Mouse (Mus musculus): ENCODE measurements at regions not wholly inside any gene's neighbourhood (a gene's known extent, or its start where the extent isn't known, plus 50 kb on each side); places are given as distances from the start of the nearest gene placed in this dataset.
A peak's percentile ranks its signal among the peaks of the same experiment; 100 is the strongest.

DNA sequence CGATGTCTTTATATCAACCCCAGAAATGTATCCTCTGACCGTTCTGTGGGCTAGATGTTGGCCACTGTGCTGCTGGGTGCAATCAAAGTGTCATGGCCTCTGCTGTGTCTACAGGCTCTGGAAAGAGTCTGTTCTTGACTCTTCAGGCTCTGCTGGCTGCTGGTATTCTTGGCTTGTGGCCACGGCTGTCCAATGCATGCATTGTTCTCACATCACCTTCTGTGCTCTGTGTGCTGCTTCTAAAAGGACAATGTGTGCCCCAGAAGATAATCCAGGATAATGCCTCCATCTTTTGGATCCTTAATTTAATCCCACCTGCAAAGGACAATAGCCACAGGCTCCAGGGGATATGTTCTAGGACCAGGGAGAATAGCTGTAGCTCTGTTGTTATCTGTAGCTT, 77.5 kb upstream of the Dapl1 start:
- peak; percentile 70 for DNase-seq

DNA sequence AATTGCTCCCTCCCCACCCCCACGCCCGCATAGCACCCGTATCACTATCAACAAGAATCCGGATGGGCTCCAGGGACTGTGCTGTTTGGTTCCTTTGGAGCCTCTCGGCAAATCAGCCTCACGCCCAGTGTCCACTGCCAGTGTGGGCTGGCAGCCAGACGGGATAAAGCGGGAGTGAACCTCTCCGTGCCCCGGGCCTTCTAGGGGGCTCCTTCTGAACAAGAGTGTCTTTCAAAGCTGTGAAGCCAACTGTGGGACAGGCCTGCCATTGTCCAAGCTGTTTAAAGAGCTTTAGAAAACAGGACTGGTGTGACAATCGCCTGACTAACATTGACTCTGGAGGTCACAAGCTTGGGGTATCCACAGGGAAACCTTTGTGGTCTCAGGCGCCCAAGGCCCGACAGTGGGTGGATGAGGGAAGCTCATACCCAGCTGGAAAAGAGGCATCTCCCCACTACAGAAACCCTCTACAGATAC, 76.9 kb upstream of the Dapl1 start:
- DNase-seq, result peak; percentile 79

DNA sequence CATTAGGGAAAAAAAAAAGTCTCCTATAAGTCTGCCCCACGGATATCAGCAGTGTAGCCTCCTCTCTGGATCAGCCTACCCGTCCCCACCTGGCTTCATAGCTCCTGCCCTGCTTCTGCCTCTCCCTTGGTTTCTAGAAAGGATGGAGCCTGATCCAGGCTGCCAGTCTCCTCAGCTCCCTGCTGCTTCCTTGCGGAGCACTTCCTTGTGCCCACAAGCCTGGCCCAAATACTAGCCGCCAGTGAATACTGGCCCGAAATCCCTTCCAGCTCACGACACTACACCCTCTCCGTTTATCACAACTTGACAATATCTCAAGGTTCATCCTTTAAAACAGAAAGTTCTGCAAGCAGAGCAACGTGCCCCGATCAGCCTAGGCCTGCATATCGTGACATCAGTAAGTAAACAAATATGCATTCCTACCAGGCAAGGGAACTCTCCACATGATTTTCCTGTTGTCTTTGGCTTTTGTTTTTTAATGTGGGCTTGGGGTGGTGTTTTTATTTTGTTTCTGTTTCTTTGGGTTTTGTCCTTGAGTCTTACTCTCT, 76.3 kb upstream of the Dapl1 start:
- peak; percentile 73 for DNase-seq

DNA sequence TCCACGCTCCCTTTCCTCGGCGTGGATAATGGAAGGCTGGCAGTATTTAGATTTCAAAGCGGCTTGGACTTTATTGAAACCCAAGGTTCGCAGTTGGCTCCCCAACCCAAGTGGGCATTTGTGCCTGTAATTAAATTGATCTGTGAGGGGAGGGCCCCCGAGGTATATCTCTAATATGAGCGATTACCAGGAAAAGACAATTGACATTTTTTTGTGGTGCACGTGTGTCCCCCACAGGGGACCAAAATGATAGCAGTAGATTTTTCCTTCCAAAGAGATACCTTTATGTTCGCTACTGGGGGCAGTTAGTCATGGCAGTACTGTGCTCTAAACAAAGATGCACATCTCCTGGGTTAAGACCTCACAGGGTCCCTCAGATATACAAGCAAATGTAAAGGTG, 69.8 kb upstream of the Dapl1 start:
- DNase-seq, result no peak

DNA sequence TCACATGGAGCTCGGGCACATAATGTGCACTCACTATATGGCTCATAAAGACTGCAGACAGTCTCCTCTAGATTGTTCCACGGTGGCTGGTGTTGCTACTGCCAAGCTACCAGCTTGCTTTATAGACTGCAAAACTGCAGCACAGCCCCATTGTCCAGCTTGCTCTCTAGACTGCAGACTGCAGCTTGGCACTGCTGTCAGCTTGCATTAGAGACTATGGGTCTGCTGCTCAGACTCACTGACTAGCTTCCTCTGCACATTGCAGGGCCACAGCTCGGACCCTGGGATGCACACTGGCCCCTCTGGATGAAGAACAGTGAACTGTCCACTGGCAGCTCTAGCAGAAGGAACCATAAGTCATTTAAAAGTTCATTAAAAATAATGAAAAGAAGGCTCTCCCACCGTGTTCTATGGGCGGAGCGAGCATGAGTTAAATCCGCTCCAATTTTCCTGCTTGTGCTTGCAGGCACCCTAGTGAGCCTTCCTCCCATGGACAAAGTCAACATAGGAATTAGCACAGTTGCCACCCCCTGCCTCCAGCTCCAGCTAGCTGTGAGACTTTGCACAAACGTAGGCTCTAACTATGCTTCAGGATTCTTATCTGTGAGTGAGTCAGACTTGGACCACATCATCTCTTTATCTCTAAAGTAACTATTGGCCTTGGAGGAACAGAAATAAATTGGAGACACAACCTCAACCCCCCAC, 67.8 kb upstream of the Dapl1 start:
- no peak for DNase-seq

DNA sequence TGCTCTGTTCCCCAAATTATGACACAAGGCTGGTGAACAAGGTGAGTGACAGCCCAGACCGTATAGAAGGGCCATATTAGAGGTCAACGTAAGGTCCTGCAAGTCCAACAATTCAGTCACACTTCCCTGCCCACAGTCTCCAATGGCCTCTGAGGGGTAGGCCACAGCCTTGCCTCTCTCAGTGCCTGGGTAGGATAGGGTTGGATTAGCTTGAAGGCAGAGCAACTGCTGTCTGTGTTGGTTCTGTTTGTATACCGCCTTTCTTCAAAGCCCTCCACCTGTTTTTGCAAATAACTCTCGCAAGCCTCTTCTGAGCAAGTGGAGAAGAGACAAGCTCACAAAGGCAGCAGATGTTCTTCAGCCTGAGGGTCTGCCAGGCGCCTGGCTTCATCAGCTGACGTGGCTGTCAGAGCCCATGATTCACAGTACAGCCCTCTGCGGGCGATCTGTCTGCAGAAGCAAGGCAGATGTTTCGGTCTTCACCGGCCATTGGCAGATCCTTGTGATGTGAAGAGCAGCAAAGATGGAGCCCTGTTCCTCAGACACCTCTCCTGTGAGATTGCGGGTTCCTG, 67.0 kb upstream of the Dapl1 start:
- DNase-seq, result no peak

DNA sequence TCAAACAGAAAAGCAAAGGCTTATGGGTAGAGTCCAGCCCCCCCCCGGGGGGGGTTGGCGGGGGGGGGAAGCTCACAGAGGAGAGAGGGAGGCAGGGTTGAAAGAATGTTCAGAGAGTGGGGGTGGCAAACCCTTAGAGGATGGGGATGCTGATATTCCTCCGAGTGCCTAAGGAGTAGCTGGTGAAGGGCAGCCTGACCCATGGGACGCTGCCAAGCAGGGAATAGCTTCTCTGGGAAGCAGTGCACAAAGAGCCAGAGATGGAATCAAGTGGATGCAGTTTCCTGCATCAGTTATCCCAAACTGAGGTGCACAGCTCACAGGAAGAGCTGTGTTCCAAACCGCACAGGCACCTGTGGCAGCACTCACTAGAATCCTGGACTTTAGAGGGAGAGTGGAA, 64.0 kb upstream of the Dapl1 start:
- no peak for DNase-seq

DNA sequence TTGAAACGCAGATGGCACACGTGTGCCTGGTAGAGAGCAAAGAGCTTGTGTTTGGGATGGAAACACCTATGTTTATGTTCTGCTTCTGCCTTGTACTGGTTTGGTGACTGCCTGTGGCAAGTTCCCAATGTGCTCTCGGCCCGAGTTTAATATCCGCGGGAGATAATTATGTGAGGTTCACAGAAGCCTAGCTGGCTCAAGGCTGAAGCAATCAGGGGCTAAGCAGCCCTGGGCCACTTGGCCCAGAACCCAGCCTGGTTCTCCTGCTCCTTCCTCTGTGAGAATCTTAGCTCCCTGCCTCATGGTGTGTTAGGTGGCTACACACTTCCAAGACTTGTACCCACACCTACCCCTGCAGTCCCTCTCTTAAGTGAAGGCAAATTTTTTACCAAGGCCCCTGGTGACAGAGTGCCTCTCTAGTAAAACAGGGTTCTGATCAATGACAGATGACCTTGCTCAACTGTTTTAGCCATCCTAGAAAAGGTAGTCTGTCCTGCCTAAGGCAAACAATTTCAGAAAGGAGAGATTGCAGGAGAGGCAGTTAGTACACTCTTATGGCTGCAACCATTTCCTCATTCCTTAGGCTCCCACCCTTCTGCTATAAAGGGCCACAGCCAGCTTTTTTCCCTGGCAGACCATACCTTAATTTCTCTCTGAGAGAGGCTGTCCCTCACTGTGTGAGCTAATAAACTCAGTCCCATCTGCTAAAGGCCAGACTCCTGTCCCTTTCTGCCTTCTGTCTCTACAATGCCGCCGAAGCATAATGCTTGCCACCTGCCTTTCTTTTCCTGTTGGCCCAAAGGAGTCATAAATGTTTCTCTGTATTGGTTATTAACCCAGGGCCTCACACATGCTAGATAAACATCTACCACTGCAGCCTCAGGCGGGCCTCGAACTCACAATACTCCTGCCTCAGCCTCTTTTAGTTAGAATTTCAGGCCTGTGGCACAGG, 61.9 kb upstream of the Dapl1 start:
- peak; percentile 89 for DNase-seq

DNA sequence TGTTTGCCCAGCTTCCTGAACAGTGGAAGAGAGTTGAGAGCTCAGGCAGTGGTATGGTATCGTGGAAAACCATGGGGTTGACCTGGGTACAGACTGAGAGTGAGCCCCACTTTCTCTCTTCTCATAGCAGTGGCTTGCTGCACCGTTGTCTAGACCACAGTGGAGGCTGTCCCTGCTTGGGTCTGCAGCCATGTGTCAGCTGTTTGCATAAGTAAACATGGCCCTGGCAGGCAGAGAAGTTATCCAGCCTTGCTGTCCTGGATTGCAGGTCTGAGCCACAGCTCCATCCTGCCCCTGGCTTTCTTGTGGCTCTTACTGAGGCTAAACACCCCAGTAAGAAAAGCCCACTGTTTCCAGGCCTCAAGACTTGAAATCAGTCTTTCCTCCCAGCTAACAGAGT, 60.2 kb upstream of the Dapl1 start:
- no peak for DNase-seq

DNA sequence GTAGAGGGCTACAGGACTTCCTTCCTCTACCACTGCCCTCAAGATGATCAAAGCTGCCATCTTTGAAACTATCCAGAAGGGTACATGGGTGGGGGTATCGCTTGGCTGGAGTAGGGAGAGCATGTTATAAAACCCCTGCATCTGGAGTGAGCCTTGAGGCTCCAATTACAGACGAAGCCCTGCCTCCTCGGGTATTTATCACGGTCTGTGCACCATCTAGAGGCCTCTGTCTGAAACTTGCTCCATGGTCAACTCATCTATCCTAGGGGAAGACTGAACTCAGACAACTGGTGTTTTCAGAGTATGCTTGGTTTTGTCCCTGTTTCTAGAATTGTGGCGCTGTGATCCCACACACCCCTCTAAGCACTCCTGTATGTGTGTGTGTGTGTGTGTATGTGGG, 59.7 kb upstream of the Dapl1 start:
- DNase-seq, result no peak

DNA sequence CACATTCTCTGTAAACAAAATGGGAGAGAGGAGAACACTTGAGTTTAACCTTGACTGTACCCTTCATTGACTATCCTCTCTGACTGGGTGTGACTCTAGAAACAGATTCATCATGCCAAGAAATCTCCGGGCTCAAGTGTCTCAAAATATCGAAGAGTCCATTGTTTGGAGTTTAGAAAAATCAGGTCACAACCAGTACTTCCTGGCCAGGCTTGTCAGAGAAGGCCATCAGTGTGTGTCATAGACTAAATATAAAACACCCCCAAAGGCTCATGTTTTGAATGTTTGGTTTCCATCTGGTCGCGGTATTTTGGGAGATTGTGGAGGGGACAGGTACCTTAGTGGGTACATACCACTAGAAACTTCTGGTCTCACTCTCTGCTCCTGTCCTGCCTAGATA, 58.6 kb upstream of the Dapl1 start:
- no peak for DNase-seq

DNA sequence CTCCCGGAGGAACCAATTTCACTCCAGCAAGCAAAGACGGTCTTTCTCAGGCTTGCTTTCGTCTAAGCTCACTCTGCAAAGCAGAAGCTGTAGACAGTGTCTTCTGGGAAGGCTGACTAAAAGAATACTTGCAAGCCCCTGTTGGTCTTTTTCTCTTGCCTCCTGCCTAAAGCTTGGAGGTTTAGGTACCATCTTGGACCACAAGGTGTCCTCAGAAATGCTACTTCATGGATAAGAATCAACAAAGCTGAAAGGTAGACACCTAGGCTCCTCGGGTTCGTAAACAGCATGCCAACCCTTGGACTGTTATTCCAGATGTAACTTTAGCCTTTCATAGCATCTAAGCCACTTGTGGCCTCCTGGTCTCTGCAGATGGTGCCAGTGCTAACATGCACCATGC, 53.0 kb upstream of the Dapl1 start:
- DNase-seq, result no peak

DNA sequence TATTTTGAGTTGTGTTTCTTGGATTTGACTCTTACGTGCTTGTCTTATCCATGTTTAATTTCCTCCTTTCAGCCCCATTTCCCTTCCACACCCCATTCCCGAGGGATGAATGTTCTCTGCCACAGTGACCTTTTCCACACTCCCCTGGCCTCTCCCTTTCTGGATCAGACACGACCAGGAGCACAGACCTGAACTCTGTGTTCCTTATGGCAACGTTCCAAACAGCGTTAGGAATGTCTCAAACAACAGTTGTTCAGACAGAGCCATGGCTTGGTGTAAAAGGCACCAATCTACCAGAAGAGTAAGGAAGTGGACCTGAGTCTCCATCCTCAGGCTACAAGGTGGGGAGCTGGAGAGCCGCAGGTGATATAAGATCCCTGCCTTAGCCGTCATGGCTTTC, 52.6 kb upstream of the Dapl1 start:
- no peak for DNase-seq

Data from cerebellum, adult 9-11 months (tissue).